Mouse (Mus musculus) stomach, postnatal 0 days (tissue): ENCODE measurements around the gene Parvb. TPM values are rescaled to one million over a fixed set of nuclear protein-coding genes. Genes with fewer than 3 reads are reported as not detected.

Source experiments
- ATAC-seq: fragments of 200-750 bp; cut with Nextera tagmentation; 2 replicates; pipeline ENCODE4 v1.8.0; 2017; ENCODE audit not compliant: low FRiP score, low TSS enrichment
- DNase-seq: peaks from one replicate; pipeline ENCODE4 v3.0.0-alpha.2; 2016; ENCODE audit warnings: low spot score
- H3K27ac ChIP-seq: fragments of 300-500 bp; sonication (generic); replicated peaks from 2 replicates; pipeline ENCODE4 v1.5.1; 2014; ENCODE audit warnings: mild to moderate bottlenecking, control low read depth
- H3K27me3 ChIP-seq: fragments of 300-500 bp; sonication (generic); 2 replicates; pipeline ENCODE4 v1.6.1; 2014; ENCODE audit warnings: low read length; ENCODE audit not compliant: control insufficient read depth, insufficient read depth
- H3K36me3 ChIP-seq: fragments of 300-500 bp; sonication (generic); 2 replicates; pipeline ENCODE4 v1.6.1; 2014; ENCODE audit warnings: low read length, mixed read lengths; ENCODE audit not compliant: control insufficient read depth, insufficient read depth
- H3K4me1 ChIP-seq: fragments of 300-500 bp; sonication (generic); replicated peaks from 2 replicates; pipeline ENCODE4 v1.6.1; 2014; ENCODE audit warnings: antibody characterized with exemption; ENCODE audit not compliant: control insufficient read depth, insufficient read depth
- H3K4me2 ChIP-seq: fragments of 300-500 bp; sonication (generic); replicated peaks from 2 replicates; pipeline ENCODE4 v1.6.1; 2014; ENCODE audit warnings: low read depth, mild to moderate bottlenecking, control low read depth, moderate library complexity
- H3K4me3 ChIP-seq: fragments of 300-500 bp; sonication (generic); 2 replicates; pipeline ENCODE4 v1.5.1; 2014; ENCODE audit warnings: low read depth, low read length, control low read depth
- H3K9ac ChIP-seq: fragments of 300-500 bp; sonication (generic); 2 replicates; pipeline ENCODE4 v1.6.1; 2014; ENCODE audit warnings: mild to moderate bottlenecking, low read length, control low read depth, mixed read lengths
- H3K9me3 ChIP-seq: fragments of 300-500 bp; sonication (generic); 2 replicates; pipeline ENCODE4 v1.6.1; 2016; ENCODE audit warnings: low read length; ENCODE audit not compliant: control insufficient read depth
- CTCF ChIP-seq: IDR thresholded peaks from 2 replicates; pipeline ENCODE4 v1.5.1; 2016; ENCODE audit warnings: antibody characterized with exemption, low read depth, mild to moderate bottlenecking, moderate library complexity
- EP300 ChIP-seq: optimal IDR thresholded peaks from 2 replicates; pipeline ENCODE3; 2016; ENCODE audit warnings: antibody characterized with exemption
- WGBS: fragments of 180-500 bp; shearing (Covaris S2); extraction: QIAGEN DNeasy Blood & Tissue Kit; methylation state at CpG from one replicate; pipeline ENCODE4 v1.1.7; 2014; 5-methylcytosine and 5-hydroxymethylcytosine counted together
- polyA plus RNA-seq: library from polyadenylated mRNA; unstranded; fragments of >200 nt; fragmentation: Nextera tagmentation; extraction: Ambion mirVana; gene quantifications from 2 replicates; pipeline ENCODE4 v1.2.1, GENCODE M21; 2015

Parvb gene
- polyA plus RNA-seq, 1 experiment from 2014 or later, result 1.1 TPM

GRCm38 (mm10) chr15:84265141-84265540, 33.3 kb downstream of the Parvb start:
- no peak for ATAC-seq
- Histone ChIP-seq H3K4me1 (no peaks in the 10 kb centered on the region), H3K9me3 (no peaks in the 10 kb centered on the region), H3K9ac (no peak overlapping the region), H3K4me2 (no peak overlapping the region), H3K4me3 (no peak overlapping the region), H3K27me3 (no peaks in the 10 kb centered on the region), H3K36me3 (no peaks in the 10 kb centered on the region), H3K27ac (no peak overlapping the region)
- TF ChIP-seq EP300 (no peak), CTCF (no peak)
- DNase-seq, result no peak
- 62% methylated on average over 11 of the region's 11 CpGs for WGBS

GRCm38 (mm10) chr15:84266290-84266689, 34.4 kb downstream of the Parvb start:
- no peak overlapping the region for H3K4me3 ChIP-seq
- H3K4me1 ChIP-seq, result no peaks in the 10 kb centered on the region
- no peak overlapping the region for H3K27ac ChIP-seq
- 68% methylated on average over 4 of the region's 4 CpGs for WGBS
- H3K4me2 ChIP-seq, result no peak overlapping the region
- no peaks in the 10 kb centered on the region for H3K27me3 ChIP-seq
- H3K9me3 ChIP-seq, result no peaks in the 10 kb centered on the region
- TF ChIP-seq CTCF (no peak), EP300 (no peak)
- DNase-seq (no peak), ATAC-seq (no peak)
- H3K36me3 ChIP-seq, result no peaks in the 10 kb centered on the region
- no peak overlapping the region for H3K9ac ChIP-seq

DNA sequence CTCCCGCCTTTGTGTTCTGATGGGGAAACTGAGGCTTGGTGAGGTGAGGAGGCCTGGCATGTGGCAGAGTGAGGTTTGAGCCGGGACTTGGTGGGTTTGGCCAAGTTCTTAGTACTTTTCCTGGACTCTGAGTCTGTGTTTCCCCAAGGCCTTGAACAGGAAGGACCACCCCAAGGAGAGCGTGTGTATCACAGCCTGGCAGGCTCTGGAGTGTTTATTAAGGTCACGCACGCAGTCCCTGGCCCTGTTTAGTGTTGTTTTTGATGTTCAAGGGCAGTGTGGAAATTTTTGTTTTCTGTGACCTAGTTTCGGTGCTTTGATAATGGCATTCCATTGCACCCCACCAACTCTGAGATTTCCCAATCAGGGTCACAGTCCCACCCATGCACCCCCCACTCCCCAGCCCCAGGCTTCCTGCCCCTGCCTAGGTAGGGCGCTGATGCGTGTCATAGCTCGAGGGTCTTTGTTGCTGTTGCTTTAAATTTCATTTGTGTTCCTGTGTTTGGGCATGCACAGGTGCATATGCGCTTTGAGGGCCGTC, 35.9 kb downstream of the Parvb start:
- ATAC-seq, result no peak
- Histone ChIP-seq H3K4me2 (no peak overlapping the region), H3K9ac (no peak overlapping the region)

GRCm38 (mm10) chr15:84269107-84269633, 37.3 kb downstream of the Parvb start:
- Histone ChIP-seq H3K9me3 (no peaks in the 10 kb centered on the region), H3K27ac (no peak overlapping the region), H3K27me3 (no peaks in the 10 kb centered on the region), H3K36me3 (no peaks in the 10 kb centered on the region), H3K4me3 (no peak overlapping the region), H3K4me2 (no peak overlapping the region), H3K4me1 (no peaks in the 10 kb centered on the region), H3K9ac (no peak overlapping the region)
- WGBS, result 63% methylated on average over 10 of the region's 10 CpGs
- peak; percentile 23; the same call in 1 of the 2 replicates for ATAC-seq
- TF ChIP-seq EP300, result no peak
- TF ChIP-seq CTCF, result no peak
- DNase-seq, result no peak

More for the DNA sequence above, 35.9 kb downstream of the Parvb start:
- no peak for TF ChIP-seq EP300
- TF ChIP-seq CTCF, result no peak
- no peak for DNase-seq
- H3K36me3 ChIP-seq, result no peaks in the 10 kb centered on the region
- H3K27ac ChIP-seq, result no peak overlapping the region
- H3K4me3 ChIP-seq, result no peak overlapping the region
- no peaks in the 10 kb centered on the region for H3K27me3 ChIP-seq
- H3K4me1 ChIP-seq, result no peaks in the 10 kb centered on the region
- WGBS, result 84% methylated on average over 11 of the region's 11 CpGs
- no peaks in the 10 kb centered on the region for H3K9me3 ChIP-seq

DNA sequence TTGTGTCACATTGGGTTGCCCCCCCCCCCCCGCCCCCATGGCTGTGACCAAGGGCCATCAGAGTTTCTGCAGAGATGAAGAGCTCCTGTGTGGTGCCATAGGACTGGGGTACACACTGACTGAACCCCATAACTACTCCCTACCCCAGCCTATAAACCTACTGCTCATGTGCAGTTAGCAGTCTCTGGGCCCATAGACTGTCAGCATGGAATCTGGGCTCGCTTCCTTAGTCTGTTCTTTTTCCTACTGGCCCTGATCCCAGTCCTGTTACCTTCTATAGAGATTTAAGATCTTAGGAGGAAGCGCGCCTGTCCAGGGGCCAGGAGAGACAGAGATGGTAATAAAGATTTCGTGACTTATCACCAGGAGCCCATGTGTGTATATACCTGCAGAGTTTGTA, 38.2 kb downstream of the Parvb start:
- Histone ChIP-seq H3K27ac (no peak overlapping the region), H3K4me2 (no peak overlapping the region), H3K9me3 (no peaks in the 10 kb centered on the region), H3K9ac (no peak overlapping the region), H3K36me3 (no peaks in the 10 kb centered on the region), H3K4me1 (no peaks in the 10 kb centered on the region), H3K4me3 (no peak overlapping the region), H3K27me3 (no peaks in the 10 kb centered on the region)
- TF ChIP-seq CTCF (no peak), EP300 (no peak)
- no peak for ATAC-seq
- WGBS, result 70% methylated on average over 4 of the region's 5 CpGs
- DNase-seq, result no peak

- no peak for DNase-seq
- TF ChIP-seq EP300, result no peak
Observed at GRCm38 (mm10) chr15:84270463-84270862, 38.6 kb downstream of the Parvb start.

More at GRCm38 (mm10) chr15:84270463-84270862, 38.6 kb downstream of the Parvb start:
- no peak for ATAC-seq
- WGBS, result 74% methylated on average over 6 of the region's 6 CpGs
- Histone ChIP-seq H3K4me2 (no peak overlapping the region), H3K36me3 (no peaks in the 10 kb centered on the region), H3K27ac (no peak overlapping the region), H3K27me3 (no peaks in the 10 kb centered on the region), H3K9ac (no peak overlapping the region), H3K9me3 (no peaks in the 10 kb centered on the region), H3K4me3 (no peak overlapping the region), H3K4me1 (no peaks in the 10 kb centered on the region)
